Mouse (Mus musculus) layer of hippocampus, postnatal 25 days (tissue): ENCODE results near the gene Usp25. TPM values are rescaled to one million over a fixed set of nuclear protein-coding genes. Genes with fewer than 3 reads are reported as not detected.
A peak's percentile ranks its signal among the peaks of the same experiment; 100 is the strongest.

Source experiments
- DNase-seq, 2 experiments: peaks; one replicate each; pipeline ENCODE4 v3.0.0; 2022; ENCODE audit warnings: mixed read lengths in 2 of 2, low spot score in 1 of 2; ENCODE audit errors: extremely low spot score in 1 of 2
- total RNA-seq, 2 experiments: library from RNA; stranded (reverse); gene quantifications; 2 replicates each; pipeline ENCODE4 v1.2.3; 2021

Gene Usp25
- total RNA-seq, 2 experiments from 2014 or later: 34.0 to 34.6 TPM

DNA sequence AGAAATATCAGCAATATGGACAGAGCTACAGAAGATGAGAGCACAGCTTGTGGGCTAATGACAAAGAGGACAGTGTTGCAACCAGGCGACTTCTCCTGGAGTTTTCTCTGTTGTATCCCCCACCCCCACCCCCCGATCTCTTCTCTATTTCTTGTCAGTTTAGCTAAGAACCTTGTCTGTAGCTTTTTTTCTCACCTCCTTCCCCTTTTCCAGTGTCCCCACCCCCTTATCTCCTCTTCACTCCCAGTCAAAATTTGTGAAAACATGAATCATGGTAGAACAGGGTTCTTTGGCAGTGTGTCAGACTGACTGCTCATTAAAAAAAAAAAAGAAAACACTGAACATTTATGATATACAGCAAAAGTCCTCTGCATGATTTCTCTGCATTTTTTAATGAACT is 16.9 kb downstream of the Usp25 start:
- no peak for DNase-seq

- no peak for DNase-seq
Measured at GRCm38 (mm10) chr16:77034329-77034728, 20.8 kb downstream of the Usp25 start.

DNA sequence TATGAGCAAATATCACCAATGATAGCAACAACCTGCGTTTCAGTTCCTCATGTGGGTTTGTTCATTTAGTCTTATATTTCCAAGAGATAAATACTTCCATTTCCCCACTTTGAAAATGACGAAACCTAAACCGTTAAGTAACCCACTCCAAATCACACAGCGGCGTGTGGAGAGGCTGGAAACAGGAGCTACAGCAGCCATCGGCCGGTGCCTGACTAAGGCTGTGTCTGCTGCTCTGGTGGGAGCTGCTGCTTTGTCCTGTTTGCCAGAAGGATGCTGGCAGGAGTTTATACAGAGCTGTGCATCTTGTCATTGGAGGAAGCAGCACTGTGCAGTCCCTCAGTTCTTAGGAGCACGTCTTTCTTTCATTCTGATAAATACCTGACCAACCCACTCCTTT is 21.2 kb downstream of the Usp25 start:
- no peak for DNase-seq

- DNase-seq: no peak
Measured at GRCm38 (mm10) chr16:77041573-77041972, 28.1 kb downstream of the Usp25 start.

GRCm38 (mm10) chr16:77043499-77043898 is 30.0 kb downstream of the Usp25 start:
- no peak for DNase-seq

DNA sequence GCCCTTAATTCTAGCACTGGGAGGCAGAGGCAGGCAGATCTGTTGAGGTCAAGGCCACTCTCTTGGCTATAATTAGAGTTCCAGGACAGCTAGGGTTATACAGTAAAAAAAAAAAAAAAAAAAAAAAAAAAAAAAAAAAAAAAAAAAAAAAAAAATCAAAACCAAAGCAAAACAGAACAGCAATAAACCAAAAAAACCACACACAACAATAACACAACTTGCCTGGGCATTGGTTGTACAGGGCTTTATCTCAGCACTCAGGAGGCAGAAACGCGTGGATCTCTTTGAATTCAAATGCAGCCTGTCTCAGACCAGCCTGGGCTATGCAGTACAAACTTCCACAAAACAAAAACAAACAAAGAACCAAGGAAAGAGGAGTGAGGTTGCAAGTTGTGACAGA is 40.7 kb downstream of the Usp25 start:
- no peak for DNase-seq

DNA sequence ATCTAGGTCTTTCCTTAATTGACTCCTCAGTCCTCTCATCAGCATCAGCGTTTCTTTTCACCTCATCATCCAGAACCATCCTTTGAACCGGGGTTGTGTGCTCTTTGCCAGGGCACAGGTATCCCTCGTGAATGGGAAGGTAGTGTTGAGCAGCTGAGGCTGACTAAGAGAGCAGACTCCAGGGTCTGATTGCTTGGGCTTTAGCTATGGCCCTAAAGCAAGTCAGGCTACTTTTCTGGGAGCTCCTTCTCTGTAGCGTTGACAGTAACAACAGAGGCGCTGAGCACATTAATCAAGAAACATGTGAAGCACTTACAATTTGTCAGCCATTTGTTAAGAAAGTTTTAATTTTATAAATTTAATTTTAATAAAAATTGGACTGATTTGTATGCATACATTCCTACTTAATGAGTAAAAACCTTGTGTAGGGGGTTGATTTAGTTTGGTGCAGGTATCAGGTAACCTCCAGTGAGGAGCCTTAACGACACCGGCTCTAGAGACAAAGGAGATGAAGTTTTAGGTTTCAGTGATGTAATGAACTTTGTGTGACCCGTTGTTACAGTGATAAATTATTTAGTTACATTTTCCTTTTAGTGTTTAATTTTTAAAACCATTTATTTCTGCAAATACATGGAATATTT is 42.1 kb downstream of the Usp25 start:
- DNase-seq: no peak

GRCm38 (mm10) chr16:77056160-77056520 is 42.6 kb downstream of the Usp25 start:
- no peak for DNase-seq

GRCm38 (mm10) chr16:77058567-77058966 is 45.1 kb downstream of the Usp25 start:
- no peak for DNase-seq

DNA sequence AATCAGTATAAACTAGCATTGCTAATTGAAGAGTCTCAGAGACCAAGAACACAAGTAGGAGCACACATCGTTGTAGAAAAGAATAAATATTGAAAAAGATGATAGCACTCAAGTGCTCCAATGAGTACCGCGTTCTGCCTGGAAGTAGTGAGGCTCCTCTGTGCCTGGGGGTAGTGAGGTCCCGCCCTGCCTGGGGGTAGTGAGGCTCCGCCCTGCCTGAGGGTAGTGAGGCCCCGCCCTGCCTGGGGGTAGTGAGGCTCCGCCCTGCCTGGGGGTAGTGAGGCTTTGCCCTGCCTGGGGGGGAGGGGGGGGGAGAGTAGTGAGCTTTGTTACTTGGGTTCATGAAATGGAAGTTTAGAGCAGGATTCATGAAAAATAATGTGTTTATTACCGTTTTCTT is 46.7 kb downstream of the Usp25 start:
- DNase-seq: no peak

DNA sequence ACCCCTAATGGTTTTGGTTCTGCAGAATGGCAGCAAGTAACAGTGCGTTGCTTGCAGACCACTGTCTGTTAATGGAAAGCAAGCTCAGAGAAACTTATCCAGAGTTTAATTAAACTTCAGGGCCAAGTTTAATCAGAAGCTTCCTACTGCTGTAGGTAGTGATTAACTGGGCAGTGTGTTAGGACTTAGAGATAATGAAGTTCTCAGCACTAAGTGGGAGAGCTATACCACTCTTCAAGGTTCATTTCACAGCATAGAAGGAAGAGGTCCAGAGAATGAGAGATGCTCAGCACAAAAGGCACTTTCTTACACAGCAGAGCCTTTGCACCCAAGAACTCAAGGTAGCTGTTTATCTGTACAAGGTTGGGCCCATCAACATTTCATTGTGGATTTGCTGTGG is 50.4 kb downstream of the Usp25 start:
- DNase-seq: no peak

DNA sequence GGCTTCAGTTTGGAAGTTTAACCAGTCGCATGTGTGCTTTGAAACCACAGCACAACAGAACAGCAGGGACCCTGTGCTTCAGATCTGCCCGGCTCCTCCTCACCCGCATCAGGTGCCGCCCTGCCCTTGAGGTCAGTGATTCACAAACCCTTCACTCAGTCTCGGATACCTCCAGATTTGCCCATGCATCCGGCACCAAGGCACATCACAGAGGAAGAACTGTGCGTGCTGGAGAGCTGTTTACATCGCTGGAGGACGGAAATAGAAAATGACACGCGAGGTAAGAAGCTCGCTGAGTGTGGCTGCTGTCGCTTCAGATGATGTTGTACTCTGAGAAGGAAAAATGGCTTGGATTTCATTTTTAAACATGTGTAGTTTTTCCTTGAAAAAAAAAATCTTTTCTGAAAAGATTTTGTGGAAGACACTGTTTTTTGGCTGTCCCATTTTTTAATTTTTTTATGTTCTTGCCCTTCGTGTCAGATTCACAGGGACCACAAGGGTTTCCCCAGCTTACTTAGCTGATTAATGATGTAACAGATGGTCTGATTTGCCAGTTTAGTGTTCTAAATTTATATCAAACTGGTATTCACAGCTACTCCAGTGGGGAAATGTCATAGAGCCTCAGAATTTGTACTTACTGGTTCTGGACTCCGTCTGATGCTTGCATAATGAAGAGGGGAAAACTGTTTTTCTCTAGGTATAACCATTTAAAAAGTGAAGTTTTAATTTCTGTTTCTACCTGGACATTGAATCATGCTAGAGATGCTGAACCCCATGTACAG is 63.6 kb downstream of the Usp25 start:
- peak; percentile 19 to 48 for DNase-seq

GRCm38 (mm10) chr16:77077736-77078005 is 64.2 kb downstream of the Usp25 start:
- no peak for DNase-seq

- no peak for DNase-seq
Measured at GRCm38 (mm10) chr16:77084071-77084470, 70.6 kb downstream of the Usp25 start.

DNA sequence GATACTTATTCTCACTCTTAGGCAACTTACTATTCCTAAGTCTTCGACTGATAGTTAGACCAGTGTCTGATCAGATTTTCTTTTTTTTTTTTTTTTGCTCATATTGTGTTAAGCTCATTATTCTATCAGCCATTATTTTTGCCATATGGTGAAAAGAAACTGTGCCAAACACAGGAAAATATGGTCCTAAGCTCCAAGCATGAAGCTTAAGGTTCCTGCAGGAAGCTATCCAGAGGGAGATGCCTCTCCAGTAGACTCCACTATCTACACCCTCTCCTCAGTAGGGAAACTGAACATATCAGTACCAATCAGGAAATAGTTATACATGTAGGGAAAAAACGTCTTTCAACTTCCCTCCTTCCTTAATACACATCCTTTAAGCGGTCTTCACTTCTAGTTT is 76.3 kb downstream of the Usp25 start:
- DNase-seq: no peak

GRCm38 (mm10) chr16:77093526-77093925 is 80.0 kb downstream of the Usp25 start:
- DNase-seq: no peak

DNA sequence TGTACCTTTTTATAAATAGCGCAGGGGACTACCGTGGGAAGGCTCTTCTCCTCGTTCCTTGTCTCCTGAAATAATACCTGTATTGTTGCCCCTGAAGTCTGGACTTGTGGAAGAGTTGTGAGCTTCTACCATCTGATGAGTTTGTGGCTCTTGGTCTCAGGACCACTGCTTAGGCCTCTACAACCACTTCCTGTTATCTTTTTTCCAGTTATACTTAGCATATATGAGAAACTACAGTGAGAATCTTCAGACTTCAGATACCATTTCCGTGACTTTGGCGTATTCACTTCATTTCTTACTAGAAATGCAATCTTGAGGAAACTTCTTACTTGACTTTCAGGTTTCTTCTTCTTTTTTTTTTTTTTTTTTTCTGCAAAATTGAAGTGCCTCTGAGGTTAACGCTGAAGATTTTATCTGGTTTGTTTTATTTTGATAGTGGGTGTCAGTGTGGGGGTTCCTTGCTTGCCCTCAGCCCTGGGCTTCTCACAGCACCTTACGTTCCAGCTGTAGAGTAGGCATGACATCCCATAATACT is 81.6 kb downstream of the Usp25 start:
- DNase-seq: no peak

DNA sequence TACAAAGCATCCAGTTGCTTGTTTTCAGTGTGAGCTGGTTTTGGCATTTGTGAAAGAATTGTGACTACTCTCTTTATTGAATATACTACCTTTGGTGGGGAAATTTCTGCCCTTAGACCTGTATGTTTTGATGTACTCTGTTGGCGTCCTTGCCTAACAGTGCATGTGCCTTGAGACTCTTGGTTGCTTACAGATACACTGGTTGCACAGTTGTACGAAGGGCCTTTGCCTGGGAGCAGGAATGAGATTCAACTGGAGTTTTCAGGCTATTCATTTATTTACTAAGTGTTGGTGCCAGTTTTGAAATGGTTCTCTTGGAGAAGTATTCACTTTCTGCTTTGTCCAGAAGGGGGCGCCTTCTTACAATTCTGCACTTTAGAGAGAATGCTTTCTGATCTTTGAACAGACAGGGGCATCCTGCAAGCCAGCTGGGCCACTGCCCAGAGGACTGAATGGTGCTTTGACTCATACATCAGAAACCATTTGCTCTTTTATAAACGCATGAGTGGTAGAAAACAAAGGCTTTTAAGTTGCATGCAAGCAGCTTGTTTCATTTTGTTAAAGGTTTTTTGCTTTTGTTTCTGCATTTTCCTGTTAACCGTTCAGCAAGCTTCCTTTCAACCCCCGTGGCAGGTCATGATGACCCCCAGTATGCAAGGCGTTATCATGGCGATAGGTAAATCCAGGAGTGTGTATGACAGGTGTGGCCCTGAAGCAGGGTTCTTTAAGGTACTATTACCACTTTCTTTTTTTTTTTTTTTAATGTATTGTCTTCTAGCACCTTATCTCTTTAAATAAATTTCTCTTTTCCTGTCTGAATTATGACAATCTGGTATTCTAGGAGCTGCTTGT is 85.7 kb downstream of the Usp25 start:
- peak; percentile 46 to 79 for DNase-seq

GRCm38 (mm10) chr16:77103637-77104264 is 90.2 kb downstream of the Usp25 start:
- DNase-seq: no peak

DNA sequence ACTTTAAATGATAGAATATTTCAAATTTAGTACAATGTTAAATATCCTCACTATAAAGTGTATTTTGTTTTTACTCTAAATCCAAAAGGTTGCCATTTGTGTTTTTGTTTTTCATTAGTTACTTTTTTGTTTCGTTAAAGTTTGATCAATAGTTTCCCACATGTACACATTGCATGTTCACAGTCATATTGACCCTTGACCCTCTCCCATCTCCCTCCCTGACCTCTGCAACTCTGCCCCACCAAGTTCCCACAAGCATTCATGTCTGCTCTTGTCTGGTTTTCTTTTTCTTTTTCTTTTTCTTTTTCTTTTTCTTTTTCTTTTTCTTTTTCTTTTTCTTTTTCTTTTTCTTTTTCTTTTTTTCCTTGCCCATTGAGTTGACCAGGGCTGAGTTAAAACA is 97.8 kb downstream of the Usp25 start:
- no peak for DNase-seq

DNA sequence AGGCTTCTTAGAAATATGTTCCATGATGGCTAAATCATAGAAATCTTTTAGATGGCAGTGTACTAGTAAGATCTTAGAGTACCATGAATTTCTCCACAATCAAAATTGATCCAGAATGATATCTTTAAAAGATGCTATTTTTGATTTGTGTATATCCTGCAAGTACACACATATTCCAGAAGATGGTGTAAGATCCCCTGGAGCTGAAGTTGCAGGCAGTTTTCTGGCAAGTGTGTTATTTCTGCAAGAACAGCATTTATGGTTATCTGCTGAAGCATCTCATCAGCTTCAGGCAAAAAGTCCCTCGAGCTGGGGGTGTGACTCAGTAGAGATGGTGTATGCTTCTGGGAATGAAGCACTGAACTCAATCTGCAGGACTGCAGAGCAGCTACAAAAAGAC is 112.4 kb downstream of the Usp25 start:
- DNase-seq: no peak
